Comparison of ENCODE assay signal across 8 mouse cellular contexts in genomic region chr5:52470991-52471801, GRCm38 (mm10). TPM values are rescaled to one million over a fixed set of nuclear protein-coding genes. Genes with fewer than 3 reads are reported as not detected.
DNase-seq lines count a peak whose midpoint lies in the region; ATAC-seq lines count a peak whose summit lies in the region.

TSS of gene Ccdc149 (minus strand) at chr5:52471521.

- peak; percentile 75 to 77 for DNase-seq in adrenal gland, postnatal 36 days
- DNase-seq in embryo, embryonic 9.5 days (ENCODE audit: extremely low spot score), result peak; percentile 63
- DNase-seq in gastrocnemius, postnatal 4 days (ENCODE audit: low spot score in 2 of 2), result peak; percentile 22 to 45
- peak; percentile 80 to 88 for DNase-seq in left cerebral cortex, adult 9 months (ENCODE audit: low spot score in 2 of 2)
- DNase-seq in lung, postnatal 4 days, result peak; percentile 70 to 83
- peak; percentile 76 for DNase-seq in right cerebral cortex, postnatal 14 days

- H3K9ac ChIP-seq in intestine, embryonic 16.5 days (ENCODE audit: low read depth, low read length), result peak within 1 kb of the TSS; percentile 92

- peak within 1 kb of the TSS; percentile 71 for H3K27ac ChIP-seq in intestine, embryonic 16.5 days (ENCODE audit: low read length)

- peaks cover 9% of the 10 kb centered on the region; the same call in 1 of the 2 replicates for H3K4me1 ChIP-seq in intestine, embryonic 16.5 days (ENCODE audit: control insufficient read depth, insufficient read depth, low read length)

- under 1% methylated on average over 55 of the region's 65 CpGs for WGBS in intestine, embryonic 16.5 days

- H3K4me2 ChIP-seq in intestine, embryonic 16.5 days (ENCODE audit: low read depth, low read length), result peak within 1 kb of the TSS; percentile 86

- peak; percentile 97 for ATAC-seq in intestine, embryonic 16.5 days
- no peak for ATAC-seq in erythroid progenitor cell, adult 5-6 weeks (replicated peaks; ENCODE audit: low FRiP score, poor library complexity, severe bottlenecking)

- H3K9me3 ChIP-seq in intestine, embryonic 16.5 days (ENCODE audit: control insufficient read depth, low read length), result no peaks in the 10 kb centered on the region

- no peaks in the 10 kb centered on the region for H3K27me3 ChIP-seq in intestine, embryonic 16.5 days (replicated peaks; ENCODE audit: control insufficient read depth, insufficient read depth, low read length)

- H3K36me3 ChIP-seq in intestine, embryonic 16.5 days (ENCODE audit: control insufficient read depth, insufficient read depth, low read length), result no peaks in the 10 kb centered on the region

- peak within 1 kb of the TSS; percentile 68 for H3K4me3 ChIP-seq in intestine, embryonic 16.5 days (ENCODE audit: low read length)

RNA-seq across cellular contexts. Expression of gene Ccdc149, which starts in this region (rescaled TPM):
- total RNA-seq in adrenal gland, postnatal 36 days (2021), result 1 to 10 TPM; 4.9 to 8.3 TPM
- total RNA-seq in gastrocnemius, postnatal 4 days (2021), result 1 to 10 TPM; 4.4 to 4.6 TPM
- polyA plus RNA-seq in intestine, embryonic 16.5 days (2015; fragmentation: Nextera tagmentation; extraction: Ambion mirVana), result 2.8 and 3.2 TPM in 2 replicates
- total RNA-seq in erythroid progenitor cell, adult 5-6 weeks (2015; ENCODE audit: low replicate concordance), result not detected in 2 replicates
- total RNA-seq in erythroid progenitor cell, adult 5-6 weeks (2017; ENCODE audit: low replicate concordance), result 0.64 TPM in 1 of 2 replicates, not detected in the other

Comparison
In these comparisons a context has a peak if more than half of its experiments do, and no peak if none do; other contexts are left out.
1. DNase-seq: peak in every context shown above with its lines; median percentile 84 in left cerebral cortex, adult 9 months; 76 in lung, postnatal 4 days; 76 in adrenal gland, postnatal 36 days; 76 in right cerebral cortex, postnatal 14 days; 63 in embryo, embryonic 9.5 days; 34 in gastrocnemius, postnatal 4 days.